Mouse (Mus musculus): ENCODE measurements around the gene Insl6. TPM values are rescaled to one million over a fixed set of nuclear protein-coding genes. Genes with fewer than 3 reads are reported as not detected.
A peak's percentile ranks its signal among the peaks of the same experiment; 100 is the strongest.

Insl6 gene
- polyA plus RNA-seq, 1 experiment from 2014 or later: 2.6 TPM

GRCm38 (mm10) chr19:29287863-29288262, 37.3 kb downstream of the Insl6 start:
- H3K4me3 ChIP-seq (ENCODE audit: low read depth, low read length): no peak overlapping the region
- no peak overlapping the region for H3K4me2 ChIP-seq
- WGBS: 69% methylated on average over 8 of the region's 8 CpGs
- H3K36me3 ChIP-seq (ENCODE audit: insufficient read depth): peaks cover 27% of the 10 kb centered on the region
- H3K27me3 ChIP-seq (ENCODE audit: insufficient read depth, low read length): no peaks in the 10 kb centered on the region
- H3K27ac ChIP-seq (ENCODE audit: low read depth): no peak overlapping the region
- H3K9me3 ChIP-seq (ENCODE audit: low read depth, low read length): no peaks in the 10 kb centered on the region
- DNase-seq: no peak
- H3K4me1 ChIP-seq (ENCODE audit: insufficient read depth): no peaks in the 10 kb centered on the region
- 0 out of 2 replicates have a peak, but pooled peaks have one; percentile 4 for TF ChIP-seq CTCF (IDR thresholded peaks at IDR 0.05; ENCODE audit: low read depth)
- no peak overlapping the region for H3K9ac ChIP-seq
- ATAC-seq (ENCODE audit: insufficient read depth): no peak

- Histone ChIP-seq H3K27me3 (ENCODE audit: insufficient read depth, low read length) (no peaks in the 10 kb centered on the region), H3K36me3 (ENCODE audit: insufficient read depth) (peaks cover 25% of the 10 kb centered on the region), H3K9ac (no peak overlapping the region), H3K4me2 (no peak overlapping the region), H3K27ac (ENCODE audit: low read depth) (no peak overlapping the region), H3K4me3 (ENCODE audit: low read depth, low read length) (no peak overlapping the region), H3K4me1 (ENCODE audit: insufficient read depth) (no peaks in the 10 kb centered on the region), H3K9me3 (ENCODE audit: low read depth, low read length) (no peaks in the 10 kb centered on the region)
- 39% methylated on average over 7 of the region's 7 CpGs for WGBS
- no peak for TF ChIP-seq CTCF (IDR thresholded peaks at IDR 0.05; ENCODE audit: low read depth)
- DNase-seq (no peak), ATAC-seq (ENCODE audit: insufficient read depth) (no peak)
Observed at GRCm38 (mm10) chr19:29285451-29285869, 39.7 kb downstream of the Insl6 start.

GRCm38 (mm10) chr19:29278944-29279587, 46.1 kb downstream of the Insl6 start:
- no peak for ATAC-seq (ENCODE audit: insufficient read depth)
- no peak for TF ChIP-seq CTCF (IDR thresholded peaks at IDR 0.05; ENCODE audit: low read depth)
- Histone ChIP-seq H3K4me1 (ENCODE audit: insufficient read depth) (no peaks in the 10 kb centered on the region), H3K9ac (no peak overlapping the region), H3K4me3 (ENCODE audit: low read depth, low read length) (no peak overlapping the region), H3K36me3 (ENCODE audit: insufficient read depth) (peaks cover 25% of the 10 kb centered on the region), H3K27ac (ENCODE audit: low read depth) (no peak overlapping the region), H3K9me3 (ENCODE audit: low read depth, low read length) (no peaks in the 10 kb centered on the region), H3K4me2 (no peak overlapping the region), H3K27me3 (ENCODE audit: insufficient read depth, low read length) (no peaks in the 10 kb centered on the region)
- no peak for DNase-seq
- WGBS: 77% methylated on average over 6 of the region's 6 CpGs

GRCm38 (mm10) chr19:29276414-29276813, 48.7 kb downstream of the Insl6 start:
- no peak for TF ChIP-seq CTCF (IDR thresholded peaks at IDR 0.05; ENCODE audit: low read depth)
- ATAC-seq (ENCODE audit: insufficient read depth): no peak
- no peaks in the 10 kb centered on the region for H3K27me3 ChIP-seq (ENCODE audit: insufficient read depth, low read length)
- H3K4me1 ChIP-seq (ENCODE audit: insufficient read depth): no peaks in the 10 kb centered on the region
- H3K4me3 ChIP-seq (ENCODE audit: low read depth, low read length): no peak overlapping the region
- 98% methylated on average over 4 of the region's 4 CpGs for WGBS
- peaks cover 23% of the 10 kb centered on the region for H3K36me3 ChIP-seq (ENCODE audit: insufficient read depth)
- no peak overlapping the region for H3K4me2 ChIP-seq
- H3K9ac ChIP-seq: no peak overlapping the region
- no peaks in the 10 kb centered on the region for H3K9me3 ChIP-seq (ENCODE audit: low read depth, low read length)
- DNase-seq: no peak
- H3K27ac ChIP-seq (ENCODE audit: low read depth): no peak overlapping the region

- Histone ChIP-seq H3K27me3 (ENCODE audit: insufficient read depth, low read length) (no peaks in the 10 kb centered on the region), H3K4me2 (no peak overlapping the region), H3K9me3 (ENCODE audit: low read depth, low read length) (no peaks in the 10 kb centered on the region), H3K4me1 (ENCODE audit: insufficient read depth) (no peaks in the 10 kb centered on the region), H3K9ac (no peak overlapping the region), H3K4me3 (ENCODE audit: low read depth, low read length) (no peak overlapping the region), H3K36me3 (ENCODE audit: insufficient read depth) (peaks cover 10% of the 10 kb centered on the region), H3K27ac (ENCODE audit: low read depth) (no peak overlapping the region)
- no peak for TF ChIP-seq CTCF (IDR thresholded peaks at IDR 0.05; ENCODE audit: low read depth)
- ATAC-seq (ENCODE audit: insufficient read depth): no peak
- no peak for DNase-seq
- 91% methylated on average over 3 of the region's 3 CpGs for WGBS
Observed at GRCm38 (mm10) chr19:29272011-29272809, 52.9 kb downstream of the Insl6 start.

Other genes starting within 250 kb of the Insl6 start
- 60.7 and 61.5 TPM in 2 replicates for gene Rcl1, start 224.0 kb downstream of the Insl6 start, polyA plus RNA-seq (2014; fragmentation: Nextera tagmentation; extraction: Ambion mirVana)
- gene Jak2, start 73.5 kb downstream of the Insl6 start, polyA plus RNA-seq (2014; fragmentation: Nextera tagmentation; extraction: Ambion mirVana): 10.9 and 11.6 TPM in 2 replicates
- not detected in 2 replicates for gene Rln1, start 9.3 kb upstream of the Insl6 start, polyA plus RNA-seq (2014; fragmentation: Nextera tagmentation; extraction: Ambion mirVana)
- 40.6 and 47.4 TPM in 2 replicates for gene Plgrkt, start 42.0 kb upstream of the Insl6 start, polyA plus RNA-seq (2014; fragmentation: Nextera tagmentation; extraction: Ambion mirVana)
- 0.18 and 0.25 TPM in 2 replicates for gene Cd274, start 42.1 kb upstream of the Insl6 start, polyA plus RNA-seq (2014; fragmentation: Nextera tagmentation; extraction: Ambion mirVana)
- not detected in 2 replicates for gene Pdcd1lg2, start 85.6 kb upstream of the Insl6 start, polyA plus RNA-seq (2014; fragmentation: Nextera tagmentation; extraction: Ambion mirVana)
- gene Ric1, start 196.9 kb upstream of the Insl6 start, polyA plus RNA-seq (2014; fragmentation: Nextera tagmentation; extraction: Ambion mirVana): 15.9 and 16.0 TPM in 2 replicates